Mouse (Mus musculus): Measurements from ENCODE around the gene Prmt6.

The Prmt6 gene

GRCm38 (mm10) chr3:110250839-110251700, at the start of gene Prmt6:
TSS of gene Prmt6 (minus strand) at chr3:110250998.
- peak; percentile 91 for DNase-seq (ENCODE audit: low read depth, low spot score)

- DNase-seq (ENCODE audit: low read depth, low spot score), result peak; percentile 35
Measured at GRCm38 (mm10) chr3:110290485-110291045, 39.8 kb upstream of the Prmt6 start.

- no peak for DNase-seq (ENCODE audit: low read depth, low spot score)
Measured at GRCm38 (mm10) chr3:110282651-110283050, 31.9 kb upstream of the Prmt6 start.

- DNase-seq (ENCODE audit: low read depth, low spot score), result no peak
Measured at GRCm38 (mm10) chr3:110267790-110268189, 17.0 kb upstream of the Prmt6 start.

- no peak for DNase-seq (ENCODE audit: low read depth, low spot score)
Measured at GRCm38 (mm10) chr3:110253105-110253504, 2.3 kb upstream of the Prmt6 start.

- DNase-seq (ENCODE audit: low read depth, low spot score), result peak; percentile 83
Measured at GRCm38 (mm10) chr3:110249891-110250838, 633 bp downstream of the Prmt6 start.

DNA sequence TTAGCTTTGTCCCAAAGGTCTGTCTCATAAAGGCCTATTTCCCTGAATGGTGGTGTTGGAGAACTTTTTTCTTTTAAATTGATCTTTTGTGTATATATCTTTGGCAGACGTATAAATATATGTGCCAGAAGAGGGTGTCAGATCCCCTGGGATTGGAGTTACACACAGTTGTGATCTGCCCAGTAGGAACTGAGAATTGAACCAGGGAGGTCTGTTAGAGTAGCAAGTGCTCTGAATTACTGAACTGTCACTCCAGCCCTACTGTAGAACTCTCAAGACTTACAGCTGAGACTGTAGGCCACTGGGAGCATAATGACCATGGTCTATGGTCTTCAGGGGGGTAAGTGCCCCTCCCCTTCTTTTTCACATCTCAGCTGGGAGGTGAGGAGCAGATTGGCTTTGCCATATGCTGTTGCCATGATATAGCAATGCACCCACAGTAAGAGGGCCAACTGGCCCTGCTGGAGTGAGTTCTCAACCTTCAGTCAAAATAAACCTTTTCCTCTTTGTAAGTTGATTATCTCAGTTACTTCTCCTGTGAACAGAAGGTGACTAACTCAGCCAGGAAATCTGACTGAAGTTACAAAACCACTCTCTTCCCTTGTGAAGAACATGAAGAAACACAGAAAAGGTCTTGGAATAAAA, 13.9 kb downstream of the Prmt6 start:
- DNase-seq (ENCODE audit: low read depth, low spot score), result no peak

Data from A20 (cell line).